Mouse (Mus musculus): ENCODE measurements at regions not wholly inside any gene's neighbourhood (a gene's known extent, or its start where the extent isn't known, plus 50 kb on each side); places are given as distances from the start of the nearest gene placed in this dataset.

DNA sequence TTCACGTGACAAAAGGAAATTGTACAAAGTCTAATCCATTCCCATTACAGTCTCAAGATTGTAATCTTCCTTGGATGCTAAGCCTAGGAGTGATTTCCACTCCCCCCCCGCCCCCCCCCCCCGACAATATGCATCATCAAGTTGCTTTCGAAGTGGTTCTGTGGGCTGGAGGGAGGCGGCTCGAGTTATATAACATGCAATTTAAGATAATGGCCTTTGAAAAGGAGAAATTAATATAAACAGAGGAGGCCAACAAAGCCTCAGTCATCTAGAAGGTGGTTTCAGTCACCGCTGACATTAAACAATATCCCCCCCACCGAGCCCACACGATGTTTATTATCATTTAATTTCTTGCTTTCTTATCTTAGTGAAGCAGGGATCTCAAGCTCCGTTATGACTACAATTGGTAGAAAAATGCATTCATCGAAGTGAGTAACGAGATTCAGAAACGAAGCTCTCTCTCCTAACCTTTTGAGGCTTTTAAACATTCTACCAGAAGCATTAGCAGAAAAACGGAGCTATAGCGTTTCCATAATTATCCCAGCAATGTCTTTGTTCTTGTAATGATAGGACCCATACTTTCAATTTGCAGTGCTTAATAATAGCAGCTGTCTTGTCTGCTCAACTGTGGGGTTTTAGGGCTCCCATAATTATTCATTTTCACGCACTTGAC, 339.1 kb downstream of the Btg1 start:
- DNase-seq: no peak

DNA sequence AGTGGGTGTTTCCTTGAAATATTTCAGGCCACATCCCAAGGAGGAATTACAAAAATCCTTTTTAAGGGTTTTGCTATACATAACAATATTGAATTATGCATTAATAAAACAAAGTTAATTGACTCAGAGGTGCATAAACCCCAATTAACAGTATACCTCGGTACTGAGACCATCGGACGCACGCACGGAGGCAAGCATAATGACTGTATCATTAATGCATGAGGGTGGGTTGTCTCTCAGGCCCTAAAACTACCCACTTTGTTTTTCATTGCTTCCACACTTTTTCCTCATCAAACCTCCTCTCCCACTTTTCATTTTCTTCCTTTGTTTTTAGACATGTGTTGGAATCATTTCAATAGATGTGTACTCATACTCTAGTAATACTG, 339.6 kb downstream of the Btg1 start:
- DNase-seq: no peak

DNA sequence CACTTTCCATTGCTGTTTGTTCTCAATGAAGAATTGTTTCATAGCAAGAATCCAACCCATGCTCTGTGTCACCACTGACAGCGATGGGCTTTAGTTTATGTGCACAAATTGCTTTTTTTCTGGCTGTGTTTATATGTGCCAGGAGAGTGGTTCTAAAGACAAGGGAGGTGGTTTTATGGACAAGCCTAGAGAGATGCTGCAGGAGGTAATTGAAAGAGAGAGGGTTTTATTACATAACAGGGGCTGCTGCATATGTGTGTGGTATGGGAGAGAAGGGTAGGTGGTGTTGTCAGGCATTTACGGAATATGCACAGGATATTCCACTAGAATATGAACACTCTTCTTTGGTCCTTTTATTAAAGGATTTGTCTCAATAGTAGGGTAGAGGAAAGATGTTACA, 340.2 kb downstream of the Btg1 start:
- no peak for DNase-seq

DNA sequence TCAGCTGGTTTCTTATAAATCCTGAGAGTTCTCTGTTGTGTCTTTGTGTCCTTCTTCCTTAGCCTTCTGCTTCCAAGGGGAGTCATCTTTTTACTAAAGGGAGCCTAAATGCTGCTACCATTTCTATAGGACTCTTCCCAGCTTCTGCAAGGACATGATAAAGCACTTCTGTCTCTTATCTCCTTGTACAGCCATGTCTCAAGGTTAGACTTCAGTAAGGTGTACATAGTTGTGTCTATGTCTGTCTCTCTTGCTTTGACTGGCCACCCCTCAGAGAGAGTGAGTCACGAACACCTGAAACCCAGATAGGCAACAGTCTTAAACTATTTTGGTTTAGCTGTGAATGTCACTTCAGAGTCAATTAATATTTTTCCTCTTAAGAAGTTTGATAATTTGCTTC, 353.0 kb downstream of the Btg1 start:
- no peak for DNase-seq

DNA sequence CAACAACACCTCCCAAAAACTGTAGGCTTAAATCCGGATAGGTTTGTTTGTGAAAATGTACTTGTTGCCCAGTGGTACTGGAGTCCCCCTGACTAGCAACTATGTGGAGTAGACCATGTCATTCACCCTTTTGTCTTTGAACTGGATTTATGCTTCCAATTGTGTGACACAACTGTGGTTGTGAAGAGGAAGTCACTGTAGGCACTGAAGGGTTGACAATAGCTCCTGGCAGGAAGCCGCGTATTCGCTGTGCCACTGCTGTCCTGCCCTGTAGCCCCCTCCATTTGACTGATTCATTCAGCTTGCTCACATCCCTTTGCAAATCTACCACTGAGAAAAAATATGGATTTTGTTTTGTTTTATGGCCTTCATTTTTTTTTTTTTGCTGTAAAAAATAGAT, 353.9 kb downstream of the Btg1 start:
- no peak for DNase-seq

DNA sequence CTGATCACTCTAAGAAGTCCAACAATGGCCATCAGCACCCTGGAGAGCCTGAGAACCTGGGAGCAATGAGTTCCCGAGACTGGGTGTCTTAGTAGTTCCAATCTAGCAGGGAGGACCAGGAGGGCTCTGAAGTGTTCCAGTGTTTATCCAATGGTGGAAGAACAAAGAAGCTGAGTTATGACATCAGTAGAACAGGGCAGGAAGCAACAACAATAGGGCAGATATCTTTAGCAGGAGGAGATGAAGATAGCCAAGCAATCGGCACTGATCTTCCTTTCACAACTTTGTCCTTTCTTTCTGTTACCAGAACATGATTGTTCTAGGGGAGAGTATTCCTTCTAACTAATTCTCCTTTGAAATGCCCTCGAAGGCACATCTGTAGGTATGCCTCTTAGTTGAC, 355.0 kb downstream of the Btg1 start:
- no peak for DNase-seq

DNA sequence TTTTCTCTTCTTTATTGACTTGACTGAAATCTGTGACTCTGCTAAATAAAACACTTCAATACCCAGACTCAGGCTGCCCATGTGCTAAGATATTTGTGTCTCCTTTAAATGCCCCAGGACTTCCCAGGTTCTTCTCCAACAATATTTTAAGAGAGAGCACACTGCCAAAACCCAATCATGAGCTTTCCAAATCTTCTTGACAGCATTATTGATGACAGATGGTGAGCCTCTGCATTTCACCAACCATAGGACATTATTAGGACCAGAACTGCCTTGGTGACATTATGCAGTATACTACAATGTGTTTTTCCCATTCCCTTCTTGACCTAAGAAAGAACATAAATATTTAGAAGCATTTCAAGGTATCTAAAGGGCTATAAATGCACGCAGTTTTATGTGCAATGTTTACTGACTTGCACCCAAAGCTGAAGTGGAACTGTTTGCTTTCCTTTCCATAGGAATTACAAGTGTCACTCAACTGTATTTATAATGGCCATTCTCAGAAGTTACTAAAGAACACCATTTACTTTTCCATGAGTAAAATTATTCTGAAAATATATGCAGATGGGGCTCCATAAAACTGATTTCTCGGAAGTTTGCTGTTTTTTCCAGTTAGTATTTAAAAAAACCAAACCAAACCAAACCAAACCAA, 357.6 kb downstream of the Btg1 start:
- no peak for DNase-seq

DNA sequence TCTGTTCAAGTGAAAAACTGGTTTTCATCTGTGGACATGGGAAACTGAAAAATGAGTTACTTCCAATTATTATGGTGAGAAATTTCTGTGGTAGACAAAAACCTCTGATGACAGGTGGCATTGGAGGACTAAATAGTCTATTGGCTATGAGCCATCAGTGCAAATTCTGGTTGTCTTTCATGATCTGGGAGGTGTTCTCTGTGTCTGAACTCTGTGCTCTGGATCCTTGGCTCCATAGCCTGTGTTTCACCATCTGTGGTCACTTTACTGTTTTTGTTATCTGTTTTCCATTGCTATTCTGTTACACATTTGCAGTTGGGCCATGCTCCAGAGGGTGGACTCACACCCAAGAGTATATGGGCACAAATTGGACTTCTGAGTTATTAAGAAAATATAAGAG, 359.9 kb downstream of the Btg1 start:
- no peak for DNase-seq

DNA sequence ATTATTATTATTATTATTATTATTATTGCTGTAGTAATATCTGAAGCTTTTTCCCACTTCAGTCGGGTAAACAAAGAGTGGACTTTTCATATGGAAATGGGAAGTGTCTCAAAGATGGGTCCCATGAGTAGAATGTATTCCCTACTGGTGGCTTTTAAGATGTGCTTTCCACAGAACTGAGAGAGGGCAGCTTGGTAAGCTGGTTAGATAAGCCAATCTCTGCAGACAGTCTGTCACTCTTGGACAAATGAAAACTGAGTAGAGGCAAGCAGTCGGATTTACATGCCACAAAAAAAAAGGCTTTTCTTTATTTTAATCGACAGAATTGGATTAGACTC, 363.7 kb downstream of the Btg1 start:
- DNase-seq: no peak

DNA sequence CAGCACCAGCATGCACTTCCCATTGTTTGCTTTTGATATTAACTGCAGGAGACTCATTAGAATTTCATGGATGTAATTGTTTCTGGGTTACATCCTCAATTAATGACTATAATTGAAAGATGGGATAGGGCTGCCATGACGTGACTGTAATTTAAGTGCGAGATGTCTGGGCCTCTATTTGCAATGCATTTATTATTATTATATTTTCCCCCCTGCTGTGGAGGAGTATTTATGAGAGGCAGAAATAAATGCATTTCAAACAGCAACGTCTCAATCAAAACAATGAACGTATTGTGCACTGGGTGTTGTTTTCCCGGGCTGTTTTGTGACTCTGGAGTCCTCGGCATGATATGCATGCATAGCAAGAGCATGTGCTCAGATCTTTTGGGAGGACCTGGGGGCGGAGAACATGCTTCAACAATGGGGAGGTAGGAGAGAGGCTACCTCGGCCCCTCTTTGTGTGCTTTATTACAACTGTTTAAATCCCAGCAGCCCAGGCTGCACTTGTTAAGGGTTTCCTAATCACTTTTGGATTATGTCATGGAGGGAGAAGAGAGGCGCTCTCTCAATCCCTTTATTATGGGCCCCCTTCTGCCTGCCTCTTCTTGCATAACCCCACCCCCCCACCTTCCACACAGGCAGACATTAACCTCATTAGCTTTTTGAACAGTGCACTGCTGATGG, 364.2 kb downstream of the Btg1 start:
- DNase-seq: no peak

DNA sequence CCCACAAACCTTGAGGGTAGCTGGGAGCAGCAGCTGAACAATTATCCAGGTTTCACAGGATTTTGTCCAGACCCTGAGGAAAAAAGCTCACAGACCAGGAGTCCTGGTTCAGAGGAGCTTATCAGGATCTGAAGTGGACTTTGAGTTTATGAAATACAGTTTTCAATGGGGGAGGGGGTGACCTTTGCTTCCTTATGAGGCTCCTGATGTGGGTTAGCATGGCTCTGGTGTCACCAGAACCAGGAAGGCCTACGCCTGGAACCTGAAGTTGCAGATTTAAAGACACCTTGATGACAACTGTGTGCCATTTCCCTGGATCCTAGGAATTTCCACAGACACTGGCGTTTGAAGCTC, 364.7 kb downstream of the Btg1 start:
- DNase-seq: no peak

DNA sequence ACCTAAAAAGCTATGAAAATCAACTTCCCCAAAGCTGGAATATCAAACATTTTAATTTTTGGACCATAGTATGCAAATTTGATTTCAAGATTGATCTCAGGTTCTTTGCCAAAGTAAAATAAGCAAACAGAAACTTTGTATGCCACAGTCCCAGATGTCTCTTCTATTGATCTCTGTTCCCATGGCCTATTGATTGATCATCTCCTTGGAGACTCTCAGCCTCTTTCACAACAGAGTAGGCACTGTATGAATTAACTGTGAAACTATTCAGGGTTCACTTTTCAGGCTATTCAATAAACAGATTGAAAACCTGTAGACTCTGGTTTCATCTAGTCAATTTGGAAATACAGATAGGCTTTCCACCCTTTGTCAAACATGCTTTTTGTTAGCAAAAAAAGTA, 384.1 kb downstream of the Btg1 start:
- DNase-seq: no peak

DNA sequence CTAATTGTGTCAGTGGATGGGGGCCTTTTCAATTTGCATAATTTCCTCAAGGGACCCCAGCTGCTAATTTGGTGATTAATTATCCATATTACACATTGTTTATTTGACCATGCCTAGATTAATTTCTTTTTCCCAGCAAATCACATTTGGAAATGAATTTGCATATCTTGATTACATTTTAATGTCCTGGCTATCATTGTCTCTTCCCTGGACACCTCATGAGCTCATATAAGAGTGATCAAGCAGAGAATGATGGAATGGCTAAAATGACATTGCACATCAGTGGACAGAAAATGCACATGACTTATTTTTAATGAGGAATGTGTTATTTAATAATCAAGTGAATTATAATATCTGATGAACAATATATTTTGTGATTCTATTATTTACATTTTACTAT, 392.1 kb downstream of the Btg1 start:
- DNase-seq: no peak

DNA sequence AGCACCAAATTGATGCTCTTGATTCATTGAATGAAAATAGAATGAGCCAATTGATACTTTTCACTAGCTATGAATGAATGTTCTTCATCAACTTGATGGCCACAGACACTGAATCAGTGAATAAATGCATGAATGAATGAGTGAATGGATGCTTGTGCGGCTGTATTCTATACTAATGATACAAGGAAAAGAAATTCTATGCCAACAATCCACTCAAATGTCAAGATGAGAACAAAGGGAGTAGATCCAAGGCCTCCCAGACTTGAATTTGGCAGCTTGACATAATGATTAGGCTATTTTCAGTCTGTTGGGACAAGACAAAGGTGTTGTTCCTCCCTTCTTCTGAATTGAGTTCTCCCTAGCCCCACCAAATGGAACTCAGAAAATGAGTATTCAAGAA, 393.1 kb downstream of the Btg1 start:
- DNase-seq: no peak

DNA sequence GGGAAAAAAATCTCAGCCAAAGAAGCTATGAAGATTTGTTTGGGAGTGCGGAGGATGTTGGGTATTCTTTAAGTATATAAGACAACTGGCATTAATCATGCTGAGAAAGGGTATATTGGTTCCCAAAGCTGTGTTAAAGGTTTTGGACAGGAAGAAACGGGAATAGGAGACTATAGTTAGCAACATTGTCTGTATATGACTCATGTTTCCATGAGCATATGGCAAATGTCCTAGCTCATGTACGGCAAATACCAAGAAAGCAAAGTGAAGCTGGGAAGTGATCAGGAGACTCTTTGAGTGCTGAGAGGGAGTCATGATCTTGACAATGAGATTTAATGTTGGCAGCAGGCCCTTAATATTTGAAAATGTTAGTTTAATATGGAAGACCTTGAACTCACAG, 401.8 kb downstream of the Btg1 start:
- no peak for DNase-seq

DNA sequence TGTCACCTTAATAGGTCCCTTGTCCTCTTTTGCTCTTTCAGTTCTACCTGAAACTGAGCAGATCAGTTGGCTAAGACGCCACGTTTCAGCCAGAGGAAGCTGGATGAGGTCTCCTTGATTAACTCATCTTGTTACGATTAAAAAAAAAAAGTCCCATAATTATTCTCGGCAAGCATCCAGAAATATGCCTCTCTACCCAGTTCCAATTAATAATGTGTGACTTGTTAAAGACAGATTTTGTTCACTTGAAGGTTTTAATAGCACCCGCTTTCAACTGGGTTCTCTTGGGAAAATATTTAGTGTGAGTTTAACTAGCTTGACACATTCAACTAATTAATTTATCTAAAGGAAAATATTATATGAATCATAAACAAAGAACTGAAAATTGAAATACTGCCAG, 412.0 kb downstream of the Btg1 start:
- no peak for DNase-seq

DNA sequence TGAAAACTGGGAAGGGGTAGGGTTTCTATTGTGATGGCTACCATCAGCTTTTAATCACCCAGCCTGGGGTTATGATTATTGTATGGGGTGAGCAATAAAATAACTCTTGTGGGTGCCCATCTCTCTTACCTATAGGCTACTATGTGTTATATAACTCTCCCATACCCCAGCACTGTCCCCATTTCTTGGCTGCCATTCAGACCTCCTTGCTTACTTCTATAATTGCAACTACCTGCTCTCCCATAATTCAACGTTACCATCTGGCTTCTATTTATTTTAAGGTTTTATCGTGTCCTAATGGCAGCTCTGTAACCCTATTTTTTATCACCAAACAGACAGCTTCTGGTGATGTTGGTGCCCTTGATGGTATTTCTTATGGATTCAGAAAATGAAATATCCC, 414.2 kb downstream of the Btg1 start:
- DNase-seq: no peak

DNA sequence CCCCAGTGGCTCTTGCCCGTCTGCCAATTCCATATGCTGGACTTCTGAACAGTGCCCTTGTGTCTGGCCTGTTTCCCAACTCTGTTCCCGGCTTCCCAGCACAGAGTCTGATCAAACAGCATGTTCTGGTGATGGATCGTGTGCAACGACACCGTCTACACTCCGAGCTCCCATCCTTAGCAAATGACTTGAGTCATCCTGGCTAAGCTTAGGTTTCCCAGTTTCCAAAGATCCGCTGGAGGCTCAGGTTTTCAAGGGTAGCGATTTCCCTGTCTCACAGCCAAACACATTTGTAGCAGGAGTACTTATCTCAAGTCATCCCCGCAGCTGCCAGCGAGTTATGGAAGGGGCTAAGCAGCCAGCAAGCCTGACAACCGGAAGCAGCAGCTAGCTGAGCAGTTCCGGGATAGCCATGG, 418.6 kb downstream of the Btg1 start:
- no peak for DNase-seq

DNA sequence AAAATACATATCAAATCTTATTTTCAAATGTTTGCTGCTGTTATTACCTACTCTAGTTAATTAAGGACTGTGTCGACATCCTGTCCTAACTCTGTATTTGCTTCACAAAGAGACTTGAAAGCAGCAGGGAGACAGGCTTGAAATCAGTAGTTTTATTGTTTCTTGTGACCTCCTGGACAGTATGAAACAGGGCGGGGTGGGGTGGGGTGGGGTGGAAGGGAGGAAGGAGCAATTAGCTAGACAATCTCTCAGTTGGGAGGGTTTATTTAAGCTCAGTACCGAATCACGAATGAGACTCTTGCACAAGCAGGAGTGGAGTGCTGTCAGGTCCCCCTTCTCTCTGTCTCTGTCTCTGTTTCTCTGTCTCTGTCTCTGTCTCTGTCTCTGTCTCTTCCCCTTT, 421.2 kb downstream of the Btg1 start:
- DNase-seq: no peak

DNA sequence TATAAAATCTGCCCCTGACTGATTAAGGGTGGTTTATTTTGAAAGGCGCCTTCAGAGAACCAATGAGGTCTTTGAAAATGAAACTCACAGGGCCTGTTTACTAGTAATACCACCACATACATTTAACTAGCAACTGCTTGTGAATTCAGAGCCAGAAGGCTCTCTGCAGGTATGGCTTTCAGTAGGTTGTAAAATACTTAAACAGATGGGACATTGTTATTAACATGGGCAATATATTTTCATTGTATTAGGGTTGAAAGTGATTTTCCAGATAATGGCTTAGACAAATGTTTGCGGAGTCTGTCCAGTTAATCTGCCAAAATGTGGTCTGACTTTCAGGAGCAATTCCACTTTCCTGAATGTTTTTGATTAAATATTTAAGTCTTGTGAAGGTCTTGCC, 430.8 kb downstream of the Btg1 start:
- DNase-seq: no peak

DNA sequence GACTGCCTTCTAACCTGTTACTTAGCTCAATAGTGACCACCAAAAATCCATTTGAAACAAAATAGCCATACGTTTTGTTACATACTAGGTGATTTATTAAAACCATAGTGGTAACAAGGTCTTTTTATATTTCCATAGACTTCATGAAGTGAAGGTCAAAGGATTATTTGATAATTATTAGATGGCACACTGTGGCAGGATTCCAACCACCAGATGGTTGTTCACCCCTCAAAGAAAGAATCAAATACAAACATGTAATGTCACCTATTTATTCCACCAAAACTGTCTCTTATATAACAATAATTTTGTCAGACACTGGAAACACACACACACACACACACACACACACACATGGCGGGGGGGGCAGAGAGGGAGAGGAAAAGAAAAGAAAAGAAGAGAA, 431.2 kb downstream of the Btg1 start:
- DNase-seq: no peak

DNA sequence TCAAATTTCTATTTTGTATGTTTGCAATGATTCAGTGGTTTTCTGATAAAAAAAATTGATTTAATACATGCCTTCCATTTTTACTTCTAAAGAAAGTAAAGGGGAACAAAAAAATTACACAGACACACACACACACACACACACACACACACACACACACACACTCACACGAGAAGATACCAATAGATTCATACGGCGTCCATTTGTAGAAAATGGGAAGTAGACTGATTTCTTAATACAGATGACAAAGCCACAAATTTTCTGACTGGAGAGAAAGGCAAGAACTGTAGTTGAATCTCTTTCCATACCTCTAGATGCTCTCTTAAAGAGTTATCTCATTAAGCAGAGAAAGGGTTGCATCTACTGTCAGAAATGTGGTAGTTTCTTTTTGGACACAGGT, 424.9 kb upstream of the Dcn start:
- no peak for DNase-seq

DNA sequence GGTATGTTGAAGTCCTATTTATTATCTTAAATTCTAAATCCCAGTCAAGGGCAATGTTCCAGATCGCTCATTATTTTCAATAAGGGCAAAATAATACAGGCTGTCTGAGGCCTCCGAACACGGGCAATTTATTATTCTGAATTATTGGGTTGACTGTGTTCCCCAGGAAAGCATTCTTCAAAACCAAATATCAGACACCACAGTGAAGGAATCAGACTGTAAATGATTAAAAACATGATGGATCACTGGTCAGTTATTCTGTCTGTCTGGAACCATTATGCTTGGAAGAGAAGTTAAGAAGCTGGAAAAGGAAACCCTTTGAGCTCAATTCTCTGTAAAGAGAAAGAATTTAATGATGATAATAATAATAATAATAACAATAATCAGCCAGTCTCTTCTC, 417.4 kb upstream of the Dcn start:
- no peak for DNase-seq

DNA sequence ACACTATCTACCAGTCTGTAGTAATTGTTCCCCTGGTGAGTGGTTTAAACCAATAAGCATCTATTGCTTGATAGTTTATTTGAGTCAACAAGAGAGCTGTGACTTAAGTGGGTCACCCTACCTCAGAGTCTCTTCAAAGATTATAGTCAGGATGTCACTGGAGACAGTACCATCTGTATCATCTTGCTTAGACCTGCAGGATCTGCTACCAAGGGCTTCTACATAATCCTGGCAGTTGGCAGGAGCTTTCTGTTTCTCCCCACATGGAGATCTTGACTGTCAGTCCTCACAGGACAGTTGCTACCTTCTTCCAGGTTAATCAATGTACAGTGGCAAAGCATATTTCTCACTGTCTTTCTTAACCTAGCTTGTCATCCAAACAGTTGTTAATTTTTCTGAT, 414.9 kb upstream of the Dcn start:
- DNase-seq: no peak

DNA sequence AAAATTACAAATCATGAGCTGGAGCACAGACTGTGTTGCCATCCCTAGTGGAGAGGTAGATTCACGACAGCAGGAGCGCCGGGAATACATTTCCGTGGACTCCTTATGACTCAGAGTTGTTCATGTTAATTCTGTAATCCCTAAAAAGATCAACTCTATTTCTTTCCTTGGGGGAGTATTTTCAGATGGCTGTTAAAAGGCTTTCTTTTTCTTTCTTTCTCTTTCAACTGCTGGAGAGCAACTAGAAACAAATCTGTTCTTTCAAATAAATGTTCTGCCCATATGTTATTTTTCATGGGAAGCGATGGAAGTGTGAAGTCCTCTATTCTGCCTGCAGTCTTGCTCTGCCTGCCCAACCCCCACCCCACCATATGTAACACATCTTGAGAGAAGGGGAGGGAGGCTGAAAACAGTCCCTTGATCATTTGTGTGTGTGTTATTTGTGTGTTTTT, 401.4 kb upstream of the Dcn start:
- no peak for DNase-seq

All from kidney, postnatal 36 days (tissue).